Mouse (Mus musculus) ES-E14 (cell line): Measurements from ENCODE around the gene Arid2. TPM values are rescaled to one million over a fixed set of nuclear protein-coding genes. Genes with fewer than 3 reads are reported as not detected.
A peak's percentile ranks its signal among the peaks of the same experiment; 100 is the strongest.

Source experiments
- DNase-seq: peaks from one replicate; pipeline ENCODE4 v3.0.0-alpha.2; 2013; ENCODE audit warnings: low read depth, low spot score
- H3K27ac ChIP-seq: 2 replicates; pipeline ENCODE4 v1.5.1; 2012; ENCODE audit warnings: low read depth, mild to moderate bottlenecking, low read length, moderate library complexity, mixed read lengths; ENCODE audit not compliant: poor library complexity, insufficient read depth, severe bottlenecking
- H3K36me3 ChIP-seq: 2 replicates; pipeline ENCODE4 v1.6.1; 2012; ENCODE audit warnings: mild to moderate bottlenecking, low read length, moderate library complexity, mixed read lengths; ENCODE audit not compliant: control insufficient read depth, poor library complexity, insufficient read depth, severe bottlenecking
- H3K4me1 ChIP-seq, 2 experiments: fragments of 150-350 bp in 1 of 2; sonication (generic) in 1 of 2; 2 replicates each; pipeline ENCODE4 v1.6.1; 2012; ENCODE audit warnings: low read length in 2 of 2, mild to moderate bottlenecking in 1 of 2, mixed read lengths in 1 of 2; ENCODE audit not compliant: control insufficient read depth in 2 of 2, insufficient read depth in 2 of 2, poor library complexity in 1 of 2
- H3K4me3 ChIP-seq, 2 experiments: fragments of 150-350 bp in 1 of 2; sonication (generic) in 1 of 2; 2 replicates each; pipeline ENCODE4 v1.5.1; 2012; ENCODE audit warnings: low read length in 2 of 2, low read depth in 1 of 2, mild to moderate bottlenecking in 1 of 2, mixed read lengths in 1 of 2; ENCODE audit not compliant: insufficient read depth in 1 of 2, poor library complexity in 1 of 2, severe bottlenecking in 1 of 2
- H3K9ac ChIP-seq: 2 replicates; pipeline ENCODE4 v1.6.1; 2012; ENCODE audit warnings: low read depth, mild to moderate bottlenecking, low read length, mixed read lengths; ENCODE audit not compliant: poor library complexity, insufficient read depth, severe bottlenecking
- H3K9me3 ChIP-seq: fragments of 150-350 bp; sonication (generic); 2 replicates; pipeline ENCODE4 v1.6.1; 2012; ENCODE audit warnings: low read depth, mild to moderate bottlenecking, low read length; ENCODE audit not compliant: control insufficient read depth, insufficient read depth
- CHD2 ChIP-seq: IDR thresholded peaks from 2 replicates; pipeline ENCODE4 v1.6.1; 2014; ENCODE audit warnings: mild to moderate bottlenecking, low read depth, low read length, inconsistent platforms
- HCFC1 ChIP-seq: IDR thresholded peaks from 2 replicates; pipeline ENCODE4 v1.6.1; 2012; ENCODE audit warnings: low read length, inconsistent platforms, borderline replicate concordance; ENCODE audit not compliant: insufficient read depth
- MAFK ChIP-seq: IDR thresholded peaks from 2 replicates; pipeline ENCODE4 v1.6.1; 2014; ENCODE audit warnings: mild to moderate bottlenecking, low read depth, low read length, inconsistent platforms; ENCODE audit not compliant: insufficient read depth
- ZC3H11A ChIP-seq: IDR thresholded peaks from 2 replicates; pipeline ENCODE4 v1.6.1; 2012; ENCODE audit warnings: low read depth, mild to moderate bottlenecking, inconsistent platforms, low read length, borderline replicate concordance
- ZNF384 ChIP-seq: IDR thresholded peaks from 2 replicates; pipeline ENCODE4 v1.6.1; 2012; ENCODE audit warnings: low read depth, low read length, inconsistent platforms
- in situ Hi-C, 2 experiments: fragments of 600-800 bp; cut with MboI; formaldehyde crosslinking; loops; one replicate each; pipeline ENCODE4 v1.15.1; 2025; ENCODE audit warnings: low sequenced_read_pairs in 2 of 2, inconsistent platforms in 1 of 2; ENCODE audit not compliant: unreplicated experiment in 2 of 2
- total RNA-seq: library from RNA; depleted of rRNA; stranded (reverse); fragments of 300-350 nt; gene quantifications from 2 replicates; pipeline ENCODE4 v1.2.3, GENCODE M21; 2012

Gene Arid2
- total RNA-seq, 1 experiment = 33.2 TPM

DNA sequence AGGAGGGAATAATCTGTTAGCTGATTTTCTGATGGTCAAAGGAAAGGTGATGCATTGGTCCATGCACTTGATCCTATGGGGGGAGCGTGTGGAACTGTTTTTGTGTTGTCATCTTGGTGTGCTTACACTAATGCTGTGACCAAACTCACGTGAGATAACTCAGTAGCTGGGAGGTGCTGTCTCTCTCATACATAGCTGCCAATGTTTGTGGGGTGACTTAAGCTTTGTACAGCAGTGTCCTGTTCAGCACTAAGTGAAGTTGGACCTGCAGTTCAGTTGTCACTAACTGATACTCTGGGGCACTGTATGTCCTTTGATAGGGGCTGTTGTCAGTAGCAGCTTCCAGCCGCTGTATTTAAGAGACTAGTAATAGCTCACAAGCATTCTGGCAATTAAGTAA lies 43.2 kb downstream of the Arid2 start:
- Histone ChIP-seq H3K4me3 (no peak overlapping the region), H3K4me1 (peaks cover 6 to 11% of the 10 kb centered on the region in 2 experiments; a peak in 3 of 4 replicates), H3K9me3 (no peaks in the 10 kb centered on the region), H3K27ac (no peak overlapping the region), H3K36me3 (no peaks in the 10 kb centered on the region; the same call in 1 of the 2 replicates), H3K9ac (no peak overlapping the region)
- in situ Hi-C loops = no loop called here
- TF ChIP-seq HCFC1 = no peak
- TF ChIP-seq MAFK = no peak
- no peak for TF ChIP-seq CHD2
- TF ChIP-seq ZC3H11A = no peak
- no peak for TF ChIP-seq ZNF384
- no peak for DNase-seq

GRCm38 (mm10) chr15:96332468-96333213 lies 45.3 kb downstream of the Arid2 start:
- in situ Hi-C loops = no loop called here
- Histone ChIP-seq H3K27ac (no peak overlapping the region; the same call in 1 of the 2 replicates), H3K9ac (no peak overlapping the region), H3K4me3 (no peak overlapping the region), H3K36me3 (no peaks in the 10 kb centered on the region), H3K9me3 (no peaks in the 10 kb centered on the region), H3K4me1 (peaks cover 6 to 11% of the 10 kb centered on the region in 2 experiments; a peak in 3 of 4 replicates)
- no peak for TF ChIP-seq ZNF384
- no peak for TF ChIP-seq MAFK
- TF ChIP-seq CHD2 = no peak
- TF ChIP-seq ZC3H11A = no peak
- TF ChIP-seq HCFC1 = no peak
- no peak for DNase-seq

- H3K4me3 ChIP-seq = no peak overlapping the region
- in situ Hi-C loops = no loop called here
- DNase-seq = peak; percentile 46
- H3K36me3 ChIP-seq = no peaks in the 10 kb centered on the region
- TF ChIP-seq HCFC1 = no peak
- no peak for TF ChIP-seq MAFK
- no peak for TF ChIP-seq ZC3H11A
- TF ChIP-seq ZNF384 = no peak; the same call in 1 of the 2 replicates
- TF ChIP-seq CHD2 = no peak
- peaks cover 6 to 11% of the 10 kb centered on the region in 2 experiments; a peak in 3 of 4 replicates for H3K4me1 ChIP-seq
- H3K9me3 ChIP-seq = no peaks in the 10 kb centered on the region
- no peak overlapping the region; the same call in 1 of the 2 replicates for H3K27ac ChIP-seq
- H3K9ac ChIP-seq = no peak overlapping the region
These were observed 46.0 kb downstream of the Arid2 start for GRCm38 (mm10) chr15:96333350-96333749.

DNA sequence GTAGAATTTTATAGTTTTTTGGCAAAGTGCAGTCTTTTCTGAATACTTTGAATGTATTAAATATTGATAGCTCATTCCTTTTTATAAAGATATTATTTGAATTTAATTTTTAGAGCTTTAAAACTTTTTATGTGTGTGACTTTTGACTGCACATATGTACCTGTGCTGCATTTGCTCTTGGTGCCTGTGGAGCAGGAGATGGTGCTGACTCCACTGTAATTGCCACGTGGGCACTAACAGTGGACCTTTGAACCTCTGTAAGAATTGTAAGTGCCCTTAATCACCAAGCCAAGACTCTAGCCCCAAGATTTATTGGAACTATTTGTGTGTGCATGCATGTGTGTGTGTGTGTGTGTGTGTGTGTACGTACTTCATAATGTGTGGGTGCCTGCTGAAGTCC lies 53.6 kb downstream of the Arid2 start:
- H3K4me1 ChIP-seq = peaks cover 5% of the 10 kb centered on the region in 2 experiments; a peak in 3 of 4 replicates
- H3K9ac ChIP-seq = no peak overlapping the region
- no peak for TF ChIP-seq ZC3H11A
- no peak for TF ChIP-seq CHD2
- TF ChIP-seq ZNF384 = no peak
- no peak for TF ChIP-seq MAFK
- TF ChIP-seq HCFC1 = no peak
- no peak for DNase-seq
- in situ Hi-C loops = no loop called here
- H3K9me3 ChIP-seq = no peaks in the 10 kb centered on the region
- no peaks in the 10 kb centered on the region for H3K36me3 ChIP-seq
- H3K4me3 ChIP-seq = no peak overlapping the region
- no peak overlapping the region for H3K27ac ChIP-seq
